Mouse (Mus musculus) c-Kit-positive CD71-positive TER-119-positive erythroid progenitor cells, embryonic 14.5 days (primary cell): ENCODE data around the gene Gvin1.
"Not testable (repeated sequence)": the region's sequence is repeated elsewhere in the genome, so short reads cannot be mapped to it uniquely, and the experiment has no call there.

Source experiments
- DNase-seq: peaks from one replicate; pipeline ENCODE4 v3.0.0-alpha.2; 2013; ENCODE audit warnings: low spot score

Gvin1 gene

DNA sequence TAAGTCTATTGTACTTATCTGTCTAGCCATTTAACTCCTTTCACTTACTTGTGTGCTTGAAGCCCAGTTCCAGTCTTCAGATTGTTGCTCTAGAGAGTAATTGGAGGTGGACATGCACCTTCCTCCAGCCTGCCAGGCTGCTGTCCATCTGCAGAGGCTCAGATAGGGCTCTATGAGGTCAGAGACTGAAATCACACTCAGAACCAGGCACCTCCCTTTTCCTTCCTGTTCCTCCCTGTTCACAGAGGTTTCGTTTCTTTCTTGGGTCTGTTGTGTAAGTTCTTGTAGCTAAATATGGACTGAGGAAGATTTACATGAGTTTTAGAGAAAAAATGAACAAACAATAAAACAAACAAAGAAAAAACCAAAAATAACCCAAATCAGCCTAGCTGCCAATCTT is at the start of gene Gvin1:
TSS of gene Gvin1 (minus strand) at position 150 of the 400 bp plus-strand sequence.
- DNase-seq, result not testable (repeated sequence)

DNA sequence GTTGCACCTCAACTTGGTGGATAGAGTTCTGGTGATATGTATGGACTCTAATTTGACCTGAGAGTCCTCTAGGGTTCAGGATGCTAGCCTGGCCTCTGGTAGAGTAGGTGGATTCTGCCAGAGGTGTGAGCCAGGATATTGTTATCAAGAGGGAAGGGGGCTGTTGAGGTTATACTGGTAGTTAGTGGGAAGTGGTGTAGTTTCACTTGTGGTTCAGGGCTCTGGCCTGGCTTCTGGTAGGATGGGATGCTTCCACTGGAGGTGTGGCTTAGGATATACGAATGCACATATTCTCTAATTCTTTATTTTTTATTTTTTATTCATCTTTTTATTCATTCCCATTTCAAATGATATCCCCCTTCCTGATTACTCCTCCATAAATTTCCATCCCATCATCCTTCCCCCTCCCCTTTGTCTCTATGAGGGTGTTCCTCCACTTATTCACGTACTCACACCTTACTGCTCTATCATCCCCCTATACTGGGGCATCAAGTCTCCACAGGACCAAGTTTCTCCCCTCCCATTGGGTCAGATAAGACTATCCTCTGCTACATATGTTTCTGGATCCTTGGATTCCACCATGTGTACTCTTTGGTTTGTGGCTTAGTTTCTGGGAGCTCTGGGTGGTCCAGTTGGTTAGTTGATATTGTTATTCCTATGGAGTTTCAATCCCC is 36.9 kb upstream of the Gvin1 start:
- no peak for DNase-seq

- no peak for DNase-seq
These were observed 33.8 kb upstream of the Gvin1 start for GRCm38 (mm10) chr7:106248922-106249321.

- DNase-seq, result no peak
These were observed 33.1 kb upstream of the Gvin1 start for GRCm38 (mm10) chr7:106248245-106248644.

- no peak for DNase-seq
These were observed 30.5 kb upstream of the Gvin1 start for GRCm38 (mm10) chr7:106245601-106246000.

- not testable (repeated sequence) for DNase-seq
These were observed 25.6 kb upstream of the Gvin1 start for GRCm38 (mm10) chr7:106240484-106241275.

DNA sequence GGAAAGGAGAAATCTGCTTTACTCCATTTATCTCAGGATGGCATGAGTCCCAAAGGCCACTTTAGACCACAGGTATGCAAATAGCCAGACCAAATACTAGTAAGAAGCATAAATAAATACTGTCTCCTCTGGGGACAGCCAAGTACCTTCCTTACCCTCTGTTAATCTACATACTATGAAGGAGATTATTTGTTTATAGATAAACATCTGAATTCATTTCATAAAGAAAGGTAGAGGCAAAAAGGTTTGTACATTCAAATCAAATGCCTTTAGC is 22.0 kb upstream of the Gvin1 start:
- DNase-seq, result no peak

DNA sequence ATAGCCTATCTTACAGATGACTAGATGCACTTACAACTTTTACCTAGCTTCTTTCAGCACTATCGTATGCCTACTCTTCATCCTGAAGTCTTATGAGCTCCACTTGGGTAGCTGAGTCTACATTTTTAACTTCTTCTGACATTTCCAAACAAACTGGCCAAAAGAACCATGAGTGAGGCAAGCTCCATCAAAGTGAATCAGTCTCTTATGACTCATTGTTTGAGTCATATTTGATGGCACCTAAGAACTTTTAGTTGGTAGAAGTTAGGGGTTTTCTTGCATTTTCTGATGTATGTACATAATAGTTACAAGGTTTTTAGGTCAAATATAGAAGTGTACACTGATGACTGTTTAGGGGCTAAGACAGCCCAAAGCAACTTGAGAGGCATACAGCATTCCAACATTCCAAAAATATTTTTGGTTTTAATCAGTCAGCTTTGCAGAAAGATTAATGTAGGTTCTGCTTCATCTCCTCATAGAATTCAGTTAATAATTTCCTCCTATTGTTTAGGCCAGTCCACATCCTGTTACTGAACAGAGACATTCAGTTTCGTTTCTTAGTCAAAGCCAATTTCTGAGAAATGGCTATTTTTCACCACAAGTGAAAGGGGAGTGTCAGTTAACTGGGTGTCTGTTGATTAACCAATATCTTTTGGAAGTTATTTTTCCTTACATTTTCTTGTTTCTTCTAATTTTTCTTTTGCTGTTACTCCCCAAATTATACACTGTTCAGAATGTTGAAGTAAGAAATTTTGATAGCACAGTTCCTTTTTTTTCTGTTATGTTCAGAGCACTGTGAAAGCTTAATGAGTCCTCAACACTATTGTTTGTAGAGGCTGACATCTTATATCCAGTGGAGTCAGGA is 21.4 kb upstream of the Gvin1 start:
- DNase-seq, result no peak

GRCm38 (mm10) chr7:106235596-106235995 is 20.5 kb upstream of the Gvin1 start:
- no peak for DNase-seq

DNA sequence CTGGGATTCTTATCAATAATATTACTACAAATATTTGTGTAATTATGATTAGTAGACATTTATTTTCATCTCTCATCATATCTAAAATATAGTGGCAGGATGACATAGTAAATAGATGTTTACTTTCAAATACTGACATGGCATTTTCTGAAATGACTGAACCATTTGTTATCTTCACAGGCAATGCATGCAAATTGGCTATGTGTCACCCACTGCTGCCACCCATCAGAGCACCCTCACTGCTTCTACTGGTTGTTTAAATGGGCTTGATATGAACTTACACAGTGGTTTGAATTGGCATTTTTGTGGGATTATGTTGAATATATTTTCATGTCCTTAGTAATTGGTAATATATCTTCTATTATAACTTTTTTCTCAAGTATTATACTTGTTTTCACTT is 784 bp upstream of the Gvin1 start:
- DNase-seq, result not testable (repeated sequence)

DNA sequence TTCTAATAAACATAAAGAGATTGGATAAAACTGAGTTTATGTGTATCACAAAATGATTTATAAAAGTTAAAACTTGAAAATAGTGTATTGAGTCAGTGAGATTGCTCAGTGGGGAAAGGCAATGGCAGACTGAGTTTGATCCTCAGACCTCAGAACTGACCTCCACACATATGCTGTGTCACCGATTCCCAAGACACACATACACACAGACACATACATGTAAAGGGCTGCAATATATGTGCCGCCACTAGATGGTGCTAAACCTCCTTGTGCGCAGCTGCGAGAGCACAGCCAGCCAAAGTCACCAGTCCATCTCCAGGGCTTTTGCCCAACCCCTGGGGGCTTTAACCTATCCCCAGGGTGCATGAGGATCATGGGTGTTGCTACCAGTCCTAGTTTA is 1.4 kb downstream of the Gvin1 start:
- not testable (repeated sequence) for DNase-seq

DNA sequence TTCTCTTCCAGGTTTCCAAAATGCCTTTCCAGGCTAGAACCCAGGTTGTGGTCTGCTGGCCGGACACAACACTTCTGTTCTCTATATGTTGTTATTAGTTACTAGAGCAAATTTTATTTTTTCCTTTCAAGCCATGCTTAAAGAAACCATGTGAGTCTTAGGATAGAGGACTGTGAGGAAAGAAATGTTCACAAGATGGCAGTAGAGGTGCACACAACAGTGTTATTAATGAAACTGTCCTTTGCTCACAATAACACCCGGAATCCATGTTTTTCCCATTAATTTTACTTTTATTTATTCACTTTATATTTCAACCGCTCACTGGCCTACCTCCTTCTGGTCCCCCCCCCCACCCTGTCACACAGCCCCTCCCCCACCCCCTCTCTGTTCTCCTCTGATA is 8.5 kb downstream of the Gvin1 start:
- DNase-seq, result not testable (repeated sequence)

GRCm38 (mm10) chr7:106177065-106177464 is 38.1 kb downstream of the Gvin1 start:
- DNase-seq, result not testable (repeated sequence)

- DNase-seq, result not testable (repeated sequence)
These were observed 69.9 kb downstream of the Gvin1 start for GRCm38 (mm10) chr7:106145013-106145754.

- not testable (repeated sequence) for DNase-seq
These were observed 73.8 kb downstream of the Gvin1 start for GRCm38 (mm10) chr7:106141128-106141895.

DNA sequence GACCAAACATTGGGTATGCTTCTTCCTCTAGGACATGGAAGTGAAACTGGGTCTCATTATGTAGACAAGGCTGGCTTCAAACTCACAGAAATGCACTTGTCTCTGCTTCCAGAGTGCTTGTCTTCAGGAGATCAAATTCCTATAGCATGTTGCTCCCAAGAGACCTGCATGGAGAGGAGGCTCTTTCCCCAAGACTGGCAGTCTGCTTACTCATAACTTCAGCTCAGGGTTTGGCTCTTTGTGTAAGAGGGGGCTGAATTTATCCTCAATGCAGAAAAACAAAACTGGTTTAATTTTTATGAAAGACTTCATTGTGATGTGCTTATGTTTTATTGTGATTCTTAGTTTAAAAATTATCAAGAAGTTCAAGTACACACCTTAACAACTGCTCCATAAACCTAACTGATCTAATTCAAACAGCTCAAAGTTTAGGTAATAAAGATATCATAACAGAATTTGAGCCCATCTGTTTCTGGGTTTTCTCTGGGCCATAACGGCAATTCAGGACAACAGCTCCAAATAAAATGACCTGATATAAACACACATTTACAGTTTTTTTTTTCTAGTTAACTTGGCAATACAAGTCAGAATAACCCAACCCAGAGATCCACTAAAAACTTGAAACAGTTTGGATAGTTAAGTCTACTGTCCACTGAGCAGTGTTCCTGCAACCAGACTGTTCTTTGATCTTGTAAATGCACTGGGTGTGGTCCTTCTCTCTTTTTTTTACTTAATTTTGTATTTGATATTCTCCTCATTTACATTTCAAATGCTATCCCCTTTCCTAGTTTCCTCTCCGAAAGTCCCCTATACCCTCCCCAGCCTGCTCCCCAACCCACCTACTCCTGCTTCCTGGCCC is 97.8 kb downstream of the Gvin1 start:
- not testable (repeated sequence) for DNase-seq
